Mouse (Mus musculus) heart, embryonic 13.5 days (tissue): ENCODE results near the gene Shmt1. TPM values are rescaled to one million over a fixed set of nuclear protein-coding genes. Genes with fewer than 3 reads are reported as not detected.
A peak's percentile ranks its signal among the peaks of the same experiment; 100 is the strongest.

ENCODE experiments used
- ATAC-seq: fragments of 200-750 bp; cut with Nextera tagmentation; 2 replicates; pipeline ENCODE4 v1.8.0; 2017; ENCODE audit warnings: moderate TSS enrichment; ENCODE audit not compliant: insufficient number of reproducible peaks, low FRiP score, low TSS enrichment; ENCODE audit errors: extremely low read depth
- H3K27ac ChIP-seq: fragments of 300-500 bp; sonication (generic); replicated peaks from 2 replicates; pipeline ENCODE4 v1.5.1; 2015; ENCODE audit warnings: moderate library complexity, mild to moderate bottlenecking, inconsistent platforms
- H3K27me3 ChIP-seq: fragments of 300-500 bp; sonication (generic); replicated peaks from 2 replicates; pipeline ENCODE4 v1.6.1; 2015; ENCODE audit warnings: mild to moderate bottlenecking, inconsistent platforms
- H3K36me3 ChIP-seq: fragments of 300-500 bp; sonication (generic); 2 replicates; pipeline ENCODE4 v1.6.1; 2015; ENCODE audit warnings: mild to moderate bottlenecking, inconsistent platforms
- H3K4me1 ChIP-seq: fragments of 300-500 bp; sonication (generic); 2 replicates; pipeline ENCODE4 v1.6.1; 2015; ENCODE audit warnings: inconsistent platforms
- H3K4me2 ChIP-seq: fragments of 300-500 bp; sonication (generic); 2 replicates; pipeline ENCODE4 v1.6.1; 2015; ENCODE audit warnings: inconsistent platforms, mild to moderate bottlenecking, moderate library complexity
- H3K4me3 ChIP-seq: fragments of 300-500 bp; sonication (generic); 2 replicates; pipeline ENCODE4 v1.5.1; 2015; ENCODE audit warnings: moderate library complexity, mild to moderate bottlenecking, inconsistent platforms
- H3K9ac ChIP-seq: fragments of 300-500 bp; sonication (generic); 2 replicates; pipeline ENCODE4 v1.6.1; 2015; ENCODE audit warnings: inconsistent platforms, mild to moderate bottlenecking, moderate library complexity
- H3K9me3 ChIP-seq: fragments of 300-500 bp; sonication (generic); 2 replicates; pipeline ENCODE4 v1.6.1; 2016; ENCODE audit warnings: inconsistent platforms
- WGBS: fragments of 180-500 bp; shearing (Covaris S2); methylation state at CpG from one replicate; pipeline ENCODE4 v1.1.7; 2015; ENCODE audit warnings: mixed read lengths; 5-methylcytosine and 5-hydroxymethylcytosine counted together
- polyA plus RNA-seq: library from polyadenylated mRNA; unstranded; fragments of >200 nt; fragmentation: Nextera tagmentation; extraction: Ambion mirVana; gene quantifications from 2 replicates; pipeline ENCODE4 v1.2.1, GENCODE M21; 2015

Shmt1 gene
- polyA plus RNA-seq, 1 experiment from 2014 or later: 40.4 TPM

DNA sequence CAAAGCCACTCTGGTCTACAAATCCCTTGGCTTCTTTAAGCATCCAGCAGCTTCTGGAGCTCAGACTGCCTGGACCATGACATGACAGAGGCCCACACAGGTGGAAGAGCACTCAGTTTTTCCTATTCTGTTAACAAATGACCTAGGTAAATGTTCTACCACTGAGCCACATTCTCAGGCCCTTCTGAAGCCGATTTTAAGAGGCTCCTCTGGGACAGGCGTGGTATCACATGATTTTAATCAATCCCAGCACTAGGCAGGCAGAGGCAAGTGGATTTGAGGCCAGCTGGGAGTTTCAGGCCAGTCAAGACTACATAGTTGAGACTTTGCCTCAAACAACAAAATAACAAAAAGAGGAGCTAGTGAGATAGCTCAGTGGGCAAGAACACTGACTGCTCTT, 21.0 kb downstream of the Shmt1 start:
- no peak overlapping the region for H3K4me3 ChIP-seq
- no peak for ATAC-seq
- H3K4me2 ChIP-seq: no peak overlapping the region
- 80% methylated on average over 2 of the region's 2 CpGs for WGBS
- H3K4me1 ChIP-seq: 0 out of 2 replicates have a peak, but pooled peaks cover 4% of the 10 kb centered on the region
- peaks cover 94% of the 10 kb centered on the region for H3K36me3 ChIP-seq
- no peak overlapping the region for H3K9ac ChIP-seq
- H3K27me3 ChIP-seq: no peaks in the 10 kb centered on the region
- no peaks in the 10 kb centered on the region for H3K9me3 ChIP-seq
- no peak overlapping the region for H3K27ac ChIP-seq

DNA sequence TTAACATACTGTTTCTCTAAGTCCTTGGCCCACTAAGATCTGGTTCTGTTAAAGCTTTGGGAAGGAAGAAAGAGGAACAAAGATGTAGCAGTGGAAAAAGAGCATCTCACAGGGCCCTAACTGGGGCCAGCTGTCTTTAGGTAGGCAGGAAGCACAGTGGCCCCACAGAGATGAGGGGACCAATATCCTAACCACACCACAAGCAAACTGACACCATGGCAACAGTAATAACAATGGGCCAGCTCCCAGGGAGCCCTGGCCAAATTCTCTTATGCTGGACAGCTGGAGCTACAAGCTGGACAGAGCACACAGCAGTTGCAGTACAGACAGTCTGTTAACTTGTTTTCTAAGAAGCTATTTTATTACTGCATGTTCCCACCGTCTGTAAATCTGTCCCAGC, 23.9 kb downstream of the Shmt1 start:
- Histone ChIP-seq H3K27me3 (no peaks in the 10 kb centered on the region), H3K4me2 (no peak overlapping the region), H3K4me3 (no peak overlapping the region), H3K9ac (no peak overlapping the region), H3K4me1 (peaks cover 8% of the 10 kb centered on the region), H3K27ac (no peak overlapping the region), H3K36me3 (peaks cover 96% of the 10 kb centered on the region), H3K9me3 (no peaks in the 10 kb centered on the region)
- 61% methylated on average over 1 of the region's 1 CpGs for WGBS
- no peak for ATAC-seq

DNA sequence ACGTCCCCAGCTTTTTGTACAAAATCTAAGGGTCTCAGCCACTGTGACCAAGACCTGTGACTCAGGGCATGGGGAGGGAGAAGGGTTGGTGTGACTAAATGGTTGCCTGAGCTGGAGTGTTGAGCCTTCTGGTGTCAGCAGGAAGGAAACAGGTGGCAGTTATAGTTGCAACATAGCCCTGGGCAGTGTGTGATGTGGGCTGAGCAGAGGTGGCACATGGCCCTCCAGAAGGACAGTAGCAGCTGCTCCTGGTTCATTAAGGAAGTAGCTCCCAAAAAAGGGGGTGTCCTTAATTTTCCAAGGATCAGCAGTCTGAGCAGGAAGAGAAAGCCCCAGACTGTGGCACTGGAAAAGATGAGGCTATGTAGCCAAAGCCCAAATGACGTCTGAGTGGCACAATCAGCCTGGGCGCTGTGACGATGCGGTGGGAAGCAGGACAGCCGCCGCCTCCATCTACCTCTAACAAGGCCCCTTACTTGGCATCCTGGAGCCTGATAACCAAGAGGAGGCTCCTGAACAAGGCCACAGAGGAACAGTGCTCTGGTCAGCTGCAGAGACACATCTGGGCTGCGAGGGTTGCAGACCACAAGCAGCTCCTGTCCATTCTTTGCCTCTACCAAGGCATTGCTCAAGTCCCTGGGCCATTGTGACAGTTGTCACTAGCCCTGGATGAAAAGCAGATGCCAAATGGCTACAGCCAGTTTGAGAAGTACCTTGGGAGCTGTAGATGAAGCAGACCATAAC, 27.2 kb downstream of the Shmt1 start:
- WGBS: 82% methylated on average over 8 of the region's 8 CpGs

DNA sequence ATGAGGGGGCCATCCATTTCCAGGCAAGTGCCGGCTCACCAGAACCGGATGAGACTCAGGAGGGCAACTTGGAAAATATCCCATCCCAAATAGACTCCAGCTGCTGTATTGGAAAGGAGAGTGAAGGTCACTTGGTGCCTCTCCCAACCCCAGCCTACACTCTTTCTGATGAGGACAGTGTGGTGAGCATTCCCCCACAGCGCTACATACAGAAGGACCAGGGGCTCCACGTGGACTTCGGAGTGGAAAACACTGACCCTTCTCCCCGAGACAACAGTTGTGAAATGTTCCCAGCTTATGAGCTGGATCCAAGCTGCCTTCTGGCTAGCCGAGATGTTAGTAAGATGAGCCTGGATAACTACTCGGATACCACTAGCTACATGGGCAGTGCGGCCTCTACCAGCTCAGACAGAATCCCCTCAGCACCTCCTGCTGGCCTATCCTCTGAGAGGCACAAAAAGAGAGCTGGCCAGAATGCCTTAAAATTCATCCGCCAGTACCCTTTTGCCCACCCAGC, 31.8 kb downstream of the Shmt1 start:
- no peak for ATAC-seq
- Histone ChIP-seq H3K27ac (no peak overlapping the region), H3K36me3 (peaks cover 55% of the 10 kb centered on the region), H3K9ac (peak overlapping the region; percentile 76), H3K4me2 (peak overlapping the region; percentile 93), H3K9me3 (no peaks in the 10 kb centered on the region), H3K4me1 (peaks cover 68% of the 10 kb centered on the region), H3K27me3 (no peaks in the 10 kb centered on the region), H3K4me3 (peak overlapping the region; percentile 81)
- WGBS: 82% methylated on average over 10 of the region's 10 CpGs

More for the DNA sequence above, 27.2 kb downstream of the Shmt1 start:
- H3K36me3 ChIP-seq: peaks cover 90% of the 10 kb centered on the region
- no peak overlapping the region for H3K27ac ChIP-seq
- H3K4me3 ChIP-seq: no peak overlapping the region
- no peak overlapping the region for H3K4me2 ChIP-seq
- H3K4me1 ChIP-seq: peaks cover 40% of the 10 kb centered on the region
- no peak for ATAC-seq
- no peak overlapping the region for H3K9ac ChIP-seq
- H3K9me3 ChIP-seq: no peaks in the 10 kb centered on the region
- no peaks in the 10 kb centered on the region for H3K27me3 ChIP-seq

DNA sequence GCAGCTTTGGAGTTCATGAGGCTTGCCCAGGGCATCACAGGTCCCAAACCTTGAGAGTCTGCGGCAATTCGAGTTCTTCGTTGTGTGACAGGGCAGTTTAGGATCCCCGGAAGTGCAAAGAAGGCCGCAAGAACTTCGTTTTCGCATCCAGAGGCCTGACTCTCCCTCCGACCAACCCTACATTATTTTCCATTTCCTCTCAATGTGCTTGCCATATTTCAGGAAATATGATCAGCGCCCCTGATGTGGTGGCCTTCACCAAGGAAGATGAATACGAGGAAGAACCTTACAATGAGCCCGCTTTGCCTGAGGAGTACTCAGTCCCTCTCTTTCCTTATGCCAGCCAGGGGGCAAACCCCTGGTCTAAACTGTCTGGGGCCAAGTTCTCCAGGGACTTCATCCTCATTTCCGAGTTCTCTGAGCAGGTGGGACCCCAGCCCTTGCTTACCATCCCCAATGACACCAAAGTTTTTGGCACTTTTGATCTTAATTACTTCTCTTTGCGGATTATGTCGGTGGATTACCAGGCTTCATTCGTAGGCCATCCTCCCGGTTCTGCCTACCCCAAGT, 33.6 kb downstream of the Shmt1 start:
- WGBS: 23% methylated on average over 16 of the region's 16 CpGs
- Histone ChIP-seq H3K9ac (peak overlapping the region; percentile 88), H3K27me3 (no peaks in the 10 kb centered on the region), H3K4me1 (peaks cover 75% of the 10 kb centered on the region), H3K4me2 (peak overlapping the region; percentile 93), H3K27ac (peak overlapping the region; percentile 91), H3K4me3 (peak overlapping the region; percentile 81), H3K9me3 (no peaks in the 10 kb centered on the region), H3K36me3 (peaks cover 38% of the 10 kb centered on the region)
- ATAC-seq: no peak

DNA sequence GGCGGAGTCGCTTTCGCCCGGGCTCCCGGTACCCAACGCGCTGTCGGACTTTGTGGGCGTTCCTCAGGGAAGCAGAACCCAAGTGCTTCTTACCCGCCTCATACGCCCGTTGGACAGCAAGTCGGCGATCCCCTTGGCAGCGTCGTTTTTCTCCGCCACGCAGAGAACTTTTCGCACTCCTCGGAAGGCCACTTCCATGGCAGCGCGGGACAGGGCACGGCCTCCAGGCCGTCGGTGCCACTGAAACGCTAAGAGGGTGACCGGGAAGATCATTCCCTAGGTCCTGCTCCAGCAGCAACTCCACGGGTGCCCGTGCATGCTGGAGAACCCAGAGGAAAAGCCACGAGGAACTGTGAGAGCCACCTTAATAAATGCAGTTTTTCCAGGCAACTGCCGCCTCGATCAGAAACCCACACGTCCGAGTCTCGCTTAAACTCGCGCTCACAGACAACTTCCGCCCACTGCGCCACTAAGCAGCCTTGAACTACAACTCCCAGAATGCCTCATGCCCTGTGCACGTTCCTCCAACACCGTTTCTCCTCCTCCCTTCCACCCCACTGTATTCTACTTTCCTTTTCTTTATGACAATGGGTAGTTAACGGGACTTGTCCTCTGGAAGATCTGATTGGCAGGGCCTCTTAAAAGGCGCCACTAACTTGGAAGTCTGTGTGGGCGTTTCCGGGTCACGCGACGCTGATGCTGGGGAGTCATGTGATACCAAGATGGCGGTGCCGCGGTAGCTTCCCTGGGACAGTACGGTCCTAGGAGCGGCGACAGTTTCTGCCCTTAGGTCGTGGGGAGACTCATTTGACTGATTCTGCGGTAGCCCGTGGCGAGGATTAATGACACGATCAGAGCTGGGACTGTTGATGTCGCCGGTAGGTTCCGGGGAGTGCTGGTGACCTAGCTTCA, 34.4 kb downstream of the Shmt1 start, which contains the start of the genes Top3a and Smcr8:
TSS of gene Top3a (minus strand) at position 537 of the 912 bp plus-strand sequence.
TSS of gene Smcr8 (plus strand) at position 696 of the 912 bp plus-strand sequence.
- H3K27me3 ChIP-seq: no peaks in the 10 kb centered on the region
- under 1% methylated on average over 62 of the region's 62 CpGs for WGBS
- H3K9ac ChIP-seq: peak within 1 kb of the TSS; percentile 88
- peak; percentile 91 for ATAC-seq
- no peaks in the 10 kb centered on the region for H3K9me3 ChIP-seq
- H3K4me3 ChIP-seq: peak within 1 kb of the TSS; percentile 81
- peak within 1 kb of the TSS; percentile 91 for H3K27ac ChIP-seq
- peak within 1 kb of the TSS; percentile 93 for H3K4me2 ChIP-seq
- peaks cover 30% of the 10 kb centered on the region for H3K36me3 ChIP-seq
- H3K4me1 ChIP-seq: peaks cover 67% of the 10 kb centered on the region

DNA sequence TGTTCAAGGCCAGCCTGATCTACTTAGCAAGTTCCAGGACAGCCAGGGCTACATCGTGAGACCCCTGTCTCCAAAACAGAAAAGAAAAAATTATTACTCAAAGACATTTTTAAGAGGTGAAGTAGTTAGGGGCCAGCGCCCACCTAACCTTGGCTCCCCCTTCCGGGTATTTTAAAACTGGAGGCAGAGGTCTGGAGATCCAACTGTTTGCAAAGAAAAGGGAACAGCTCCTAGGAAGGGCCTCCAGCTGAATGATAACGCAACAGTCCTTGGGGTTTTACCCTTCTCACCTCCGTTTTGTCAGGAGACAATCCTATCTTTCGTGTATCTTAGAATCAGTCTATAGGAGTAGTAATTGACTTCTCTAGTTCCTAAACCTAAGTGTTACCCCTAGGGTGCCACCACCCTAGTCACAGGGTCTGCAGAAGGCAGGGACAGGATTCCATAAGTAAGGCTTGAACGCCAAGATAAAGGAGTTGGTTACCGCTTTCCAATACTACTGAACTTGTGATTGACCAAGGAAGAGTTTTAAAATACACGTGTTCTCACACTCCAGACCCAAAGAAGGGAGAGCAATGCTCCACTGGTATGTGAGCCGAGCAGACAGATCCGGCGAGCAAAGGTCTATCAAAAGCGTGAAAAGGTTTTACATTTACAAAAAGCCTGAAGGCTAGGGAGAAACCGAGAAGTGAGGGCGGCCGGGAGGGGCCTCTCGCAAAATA, 35.2 kb downstream of the Shmt1 start:
- no peaks in the 10 kb centered on the region for H3K9me3 ChIP-seq
- peak overlapping the region; percentile 88 for H3K9ac ChIP-seq
- H3K36me3 ChIP-seq: peaks cover 26% of the 10 kb centered on the region
- H3K27ac ChIP-seq: peak overlapping the region; percentile 91
- peak overlapping the region; percentile 93 for H3K4me2 ChIP-seq
- no peak for ATAC-seq
- WGBS: 4% methylated on average over 17 of the region's 17 CpGs
- no peaks in the 10 kb centered on the region for H3K27me3 ChIP-seq
- peak overlapping the region; percentile 81 for H3K4me3 ChIP-seq
- peaks cover 59% of the 10 kb centered on the region for H3K4me1 ChIP-seq

DNA sequence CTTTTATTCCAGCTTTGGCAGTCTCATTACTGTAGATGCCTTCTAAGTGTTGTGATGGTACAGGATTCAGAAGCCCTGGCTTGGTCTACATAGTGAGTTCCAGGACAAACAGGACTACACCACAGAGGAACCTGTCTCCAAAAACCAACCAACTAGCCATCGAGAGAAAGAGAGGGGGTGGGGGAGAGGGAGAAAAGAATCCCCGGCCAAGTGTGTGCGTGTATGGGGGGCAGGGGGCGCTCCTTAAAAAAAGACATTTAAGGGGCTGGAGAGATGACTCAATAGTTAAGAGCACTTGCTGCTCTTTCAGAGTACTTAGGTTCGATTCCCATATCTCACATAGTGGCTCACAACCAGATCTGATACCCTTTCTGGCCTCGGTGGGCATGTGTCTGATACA, 35.9 kb downstream of the Shmt1 start:
- Histone ChIP-seq H3K4me2 (peak overlapping the region; percentile 93), H3K27ac (peak overlapping the region; percentile 91; the same call in 1 of the 2 replicates), H3K27me3 (no peaks in the 10 kb centered on the region), H3K4me1 (peaks cover 52% of the 10 kb centered on the region), H3K4me3 (peak overlapping the region; percentile 81), H3K36me3 (peaks cover 22% of the 10 kb centered on the region), H3K9me3 (no peaks in the 10 kb centered on the region), H3K9ac (peak overlapping the region; percentile 88)
- 43% methylated on average over 6 of the region's 6 CpGs for WGBS
- ATAC-seq: no peak

DNA sequence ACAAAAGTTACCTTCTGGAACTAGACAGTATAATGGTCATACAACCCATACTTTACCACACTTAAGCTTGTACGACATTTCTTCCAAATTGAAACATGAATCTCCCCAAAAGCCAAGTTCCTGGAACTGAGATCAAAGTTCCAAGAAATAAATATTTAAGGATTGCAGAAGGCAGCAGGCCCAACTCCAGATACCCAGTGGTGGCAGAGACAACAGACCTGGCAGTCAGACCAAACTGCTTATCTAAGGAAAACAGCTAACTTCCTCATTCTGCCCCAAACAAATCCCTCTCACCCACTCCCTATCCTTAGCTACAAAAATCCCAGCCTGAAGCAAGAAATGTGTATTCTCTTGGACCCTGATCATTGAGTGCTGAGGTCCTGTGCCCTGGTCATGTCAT, 36.7 kb downstream of the Shmt1 start:
- WGBS: 53% methylated on average over 1 of the region's 1 CpGs
- no peaks in the 10 kb centered on the region for H3K9me3 ChIP-seq
- H3K4me2 ChIP-seq: peak overlapping the region; percentile 93
- H3K27ac ChIP-seq: 0 out of 2 replicates have a peak overlapping the region, but pooled peaks have one; percentile 15
- H3K9ac ChIP-seq: peak overlapping the region; percentile 88; the same call in 1 of the 2 replicates
- no peak for ATAC-seq
- peaks cover 16% of the 10 kb centered on the region for H3K36me3 ChIP-seq
- H3K27me3 ChIP-seq: no peaks in the 10 kb centered on the region
- peaks cover 45% of the 10 kb centered on the region for H3K4me1 ChIP-seq
- peak overlapping the region; percentile 81 for H3K4me3 ChIP-seq

DNA sequence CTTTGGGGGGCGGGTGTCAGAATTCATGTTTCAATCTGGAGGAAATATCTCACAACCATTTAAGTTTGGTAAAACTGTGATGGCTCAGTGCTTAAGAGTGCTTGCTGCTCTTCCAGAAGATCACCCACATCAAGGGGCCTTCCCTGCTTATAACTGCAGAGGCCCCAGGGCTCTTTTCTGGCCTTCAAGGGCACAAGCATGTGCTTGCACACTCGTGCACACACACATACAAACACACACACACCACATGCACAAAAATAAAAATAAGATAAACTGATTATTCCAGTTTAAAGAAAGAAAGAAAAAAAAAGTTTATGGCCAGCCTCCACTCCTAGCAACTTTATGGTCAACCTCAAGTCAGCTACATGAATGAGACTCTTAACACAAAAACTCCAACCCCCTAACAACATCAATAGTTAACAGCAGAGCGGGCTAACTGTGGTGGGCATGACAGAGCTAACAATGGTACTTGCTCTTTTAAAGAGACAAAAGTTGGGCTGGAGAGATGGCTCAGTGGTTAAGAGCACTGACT, 37.3 kb downstream of the Shmt1 start:
- H3K36me3 ChIP-seq: peaks cover 11% of the 10 kb centered on the region
- no peak overlapping the region for H3K4me3 ChIP-seq
- no peaks in the 10 kb centered on the region for H3K27me3 ChIP-seq
- no peak overlapping the region for H3K4me2 ChIP-seq
- peaks cover 41% of the 10 kb centered on the region for H3K4me1 ChIP-seq
- H3K9me3 ChIP-seq: no peaks in the 10 kb centered on the region
- 79% methylated on average over 3 of the region's 3 CpGs for WGBS
- ATAC-seq: no peak
- no peak overlapping the region for H3K27ac ChIP-seq
- 0 out of 2 replicates have a peak overlapping the region, but pooled peaks have one; percentile 33 for H3K9ac ChIP-seq
